Mouse (Mus musculus) cerebellum, postnatal 25 days (tissue): ENCODE results near the gene Serp2.
A peak's percentile ranks its signal among the peaks of the same experiment; 100 is the strongest.

Source experiments
- DNase-seq, 2 experiments: peaks; one replicate each; pipeline ENCODE4 v3.0.0; 2021; ENCODE audit warnings: mixed read lengths in 2 of 2

Serp2 gene

GRCm38 (mm10) chr14:76569271-76569961 lies 12.7 kb upstream of the Serp2 start:
- no peak for DNase-seq

- DNase-seq: no peak
Measured at GRCm38 (mm10) chr14:76568548-76568947, 11.9 kb upstream of the Serp2 start.

- DNase-seq: no peak
Measured at GRCm38 (mm10) chr14:76567280-76567679, 10.6 kb upstream of the Serp2 start.

GRCm38 (mm10) chr14:76566711-76567110 lies 10.0 kb upstream of the Serp2 start:
- DNase-seq: no peak

GRCm38 (mm10) chr14:76566193-76566592 lies 9.5 kb upstream of the Serp2 start:
- DNase-seq: no peak

- DNase-seq: no peak
Measured at GRCm38 (mm10) chr14:76559208-76559607, 2.5 kb upstream of the Serp2 start.

GRCm38 (mm10) chr14:76558171-76558570 lies 1.5 kb upstream of the Serp2 start:
- peak; percentile 38 to 61 for DNase-seq

GRCm38 (mm10) chr14:76556031-76556851 lies 448 bp downstream of the Serp2 start:
- DNase-seq: peak; percentile 91

GRCm38 (mm10) chr14:76555263-76556030 lies 1.2 kb downstream of the Serp2 start:
- peak; percentile 25 to 43 for DNase-seq

GRCm38 (mm10) chr14:76544136-76544535 lies 12.6 kb downstream of the Serp2 start:
- DNase-seq: no peak

GRCm38 (mm10) chr14:76541341-76541740 lies 15.3 kb downstream of the Serp2 start:
- no peak for DNase-seq

- no peak for DNase-seq
Measured at GRCm38 (mm10) chr14:76540005-76540670, 16.6 kb downstream of the Serp2 start.

- no peak for DNase-seq
Measured at GRCm38 (mm10) chr14:76536921-76537320, 19.8 kb downstream of the Serp2 start.

GRCm38 (mm10) chr14:76535096-76535495 lies 21.6 kb downstream of the Serp2 start:
- DNase-seq: no peak

GRCm38 (mm10) chr14:76533170-76533815 lies 23.4 kb downstream of the Serp2 start:
- peak in 1 of 2 experiments; percentile 15 for DNase-seq

- DNase-seq: peak; percentile 54 to 69
Measured at GRCm38 (mm10) chr14:76532257-76533169, 24.2 kb downstream of the Serp2 start.

- no peak for DNase-seq
Measured at GRCm38 (mm10) chr14:76531027-76531660, 25.5 kb downstream of the Serp2 start.

- no peak for DNase-seq
Measured at GRCm38 (mm10) chr14:76528641-76529040, 28.0 kb downstream of the Serp2 start.

GRCm38 (mm10) chr14:76527758-76528313 lies 28.9 kb downstream of the Serp2 start:
- no peak for DNase-seq

GRCm38 (mm10) chr14:76527030-76527719 lies 29.5 kb downstream of the Serp2 start:
- DNase-seq: no peak
